In the genomic region with DNA sequence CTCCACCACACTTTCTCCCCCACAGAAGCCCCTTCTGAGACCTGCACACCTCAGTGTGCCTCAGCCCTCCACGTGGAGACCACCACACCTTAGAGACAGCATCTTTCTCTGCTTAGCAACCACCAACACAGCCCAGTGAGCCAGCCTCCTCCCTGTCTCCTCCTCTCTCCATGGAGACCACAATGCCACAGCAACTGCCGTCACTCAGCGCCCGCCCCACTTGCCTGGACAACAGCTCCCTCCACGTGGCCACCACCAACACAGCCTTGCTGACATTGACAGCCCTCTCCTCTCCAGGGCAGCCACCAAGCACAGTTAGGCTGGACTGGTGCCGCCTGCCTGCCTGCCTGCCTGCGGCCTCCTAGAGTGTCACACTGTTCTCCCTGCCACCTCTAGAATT, we compare ENCODE assay signal across 10 mouse cellular contexts. TPM values are rescaled to one million over a fixed set of nuclear protein-coding genes. Genes with fewer than 3 reads are reported as not detected.
DNase-seq lines count a peak whose midpoint lies in the region; ATAC-seq and TF ChIP-seq lines count a peak whose summit lies in the region.
"Had no signal": no experiment of that assay in that cellular context is flagged by ENCODE, and none has a peak within 500 bp of the region (broad histone marks: within the 10 kb centered on the region; RNA-seq: fewer than 3 reads in every experiment).

No protein-coding gene starts in this region.

- peaks cover 68% of the 10 kb centered on the region for H3K27me3 ChIP-seq in embryonic facial prominence, embryonic 10.5 days (replicated peaks; ENCODE audit: low read depth, poor library complexity, severe bottlenecking)
- no peaks in the 10 kb centered on the region for H3K27me3 ChIP-seq in hindbrain, postnatal 0 days (ENCODE audit: insufficient read depth, low read length)
- H3K27me3 ChIP-seq in neural tube, embryonic 13.5 days = peaks cover 37% of the 10 kb centered on the region

- peak; percentile 30 to 48 for DNase-seq in adrenal gland, adult (ENCODE audit: inconsistent age in 2 of 2, low spot score in 1 of 2)
- no peak for DNase-seq in adrenal gland, adult 8-10 months
- DNase-seq in embryonic facial prominence, embryonic 10.5 days (ENCODE audit: low spot score) = peak; percentile 42
- DNase-seq in hindbrain, postnatal 0 days (ENCODE audit: low spot score) = peak; percentile 79
- no peak for DNase-seq in ovary, postnatal 14 days (ENCODE audit: low spot score)
- DNase-seq in gastrocnemius, postnatal 14 days = no peak

- H3K4me1 ChIP-seq in embryonic facial prominence, embryonic 10.5 days = peaks cover 24% of the 10 kb centered on the region
- peaks cover 35% of the 10 kb centered on the region for H3K4me1 ChIP-seq in hindbrain, postnatal 0 days (ENCODE audit: insufficient read depth, low read length)
- H3K4me1 ChIP-seq in neural tube, embryonic 13.5 days (replicated peaks) = peaks cover 68% of the 10 kb centered on the region

- H3K9ac ChIP-seq in hindbrain, postnatal 0 days (replicated peaks; ENCODE audit: low read length) = no peak overlapping the region
- peak overlapping the region; percentile 50 for H3K9ac ChIP-seq in neural tube, embryonic 13.5 days
- H3K9ac ChIP-seq: lung, embryonic 15.5 days had no signal

- H3K27ac ChIP-seq in embryonic facial prominence, embryonic 10.5 days (replicated peaks) = no peak overlapping the region
- H3K27ac ChIP-seq in hindbrain, postnatal 0 days = peak overlapping the region; percentile 27
- peak overlapping the region; percentile 61 for H3K27ac ChIP-seq in neural tube, embryonic 13.5 days (replicated peaks)
- H3K27ac ChIP-seq: embryonic facial prominence, embryonic 13.5 days; lung, embryonic 15.5 days had no signal

- H3K4me2 ChIP-seq in hindbrain, postnatal 0 days (ENCODE audit: low read depth, low read length) = peak overlapping the region; percentile 44
- 0 out of 2 replicates have a peak overlapping the region, but pooled peaks have one; percentile 0 for H3K4me2 ChIP-seq in neural tube, embryonic 13.5 days
- H3K4me2 ChIP-seq: embryonic facial prominence, embryonic 13.5 days; lung, embryonic 15.5 days had no signal

- no peaks in the 10 kb centered on the region for H3K9me3 ChIP-seq in embryonic facial prominence, embryonic 10.5 days
- no peaks in the 10 kb centered on the region for H3K9me3 ChIP-seq in hindbrain, postnatal 0 days (ENCODE audit: low read length)
- no peaks in the 10 kb centered on the region for H3K9me3 ChIP-seq in neural tube, embryonic 13.5 days
- H3K9me3 ChIP-seq: embryonic facial prominence, embryonic 13.5 days; lung, embryonic 15.5 days had no signal

- 34% methylated on average over 7 of the region's 7 CpGs for WGBS in embryonic facial prominence, embryonic 10.5 days
- 13% methylated on average over 7 of the region's 7 CpGs for WGBS in hindbrain, postnatal 0 days
- whole genome bisulfite sequencing in neural tube, embryonic 13.5 days = 19% methylated on average over 7 of the region's 7 CpGs

- no peak overlapping the region for H3K4me3 ChIP-seq in embryonic facial prominence, embryonic 10.5 days
- H3K4me3 ChIP-seq in hindbrain, postnatal 0 days (ENCODE audit: low read length) = no peak overlapping the region
- no peak overlapping the region for H3K4me3 ChIP-seq in neural tube, embryonic 13.5 days
- H3K4me3 ChIP-seq: embryonic facial prominence, embryonic 13.5 days; lung, embryonic 15.5 days had no signal

- no peaks in the 10 kb centered on the region for H3K36me3 ChIP-seq in embryonic facial prominence, embryonic 10.5 days (replicated peaks)
- no peaks in the 10 kb centered on the region for H3K36me3 ChIP-seq in hindbrain, postnatal 0 days (ENCODE audit: insufficient read depth, low read length)
- no peaks in the 10 kb centered on the region for H3K36me3 ChIP-seq in neural tube, embryonic 13.5 days
- H3K36me3 ChIP-seq: embryonic facial prominence, embryonic 13.5 days; lung, embryonic 15.5 days had no signal

- ATAC-seq in hindbrain, postnatal 0 days = peak; percentile 80
- ATAC-seq in neural tube, embryonic 13.5 days (ENCODE audit: low read depth) = peak; percentile 48
- no peak for ATAC-seq in megakaryocyte, adult 5-6 weeks (ENCODE audit: poor library complexity, severe bottlenecking)

- no peak for TF ChIP-seq CTCF in hindbrain, postnatal 0 days (IDR thresholded peaks at IDR 0.05; ENCODE audit: low read depth)

- intact Hi-C loops in gastrocnemius, postnatal 14 days (cut with DNase I; ENCODE audit: low total_unique reads) = no loop called here

RNA-seq across cellular contexts. Expression of a gene that starts 8.8 kb away (rescaled TPM):
- 1 to 10 TPM; 4.1 to 7.4 (median 5.5) TPM for total RNA-seq in adrenal gland, adult 8-10 months (2022)
- 0.05 and 0.16 TPM in 2 replicates for polyA plus RNA-seq in embryonic facial prominence, embryonic 10.5 days (2016; fragmentation: Nextera tagmentation; extraction: Ambion mirVana)
- 40.9 and 43.1 TPM in 2 replicates for total RNA-seq in hindbrain, postnatal 0 days (2014; rRNA removed)
- 8.4 and 9.1 TPM in 2 replicates for polyA plus RNA-seq in hindbrain, postnatal 0 days (2015; fragmentation: Nextera tagmentation; extraction: Ambion mirVana)
- 5.5 and 6.0 TPM in 2 replicates for polyA plus RNA-seq in neural tube, embryonic 13.5 days (2015; fragmentation: Nextera tagmentation; extraction: Ambion mirVana)
- under 1 TPM; 0.07 to 0.62 TPM for total RNA-seq in gastrocnemius, postnatal 14 days (2021)
- 0.02 TPM in 1 of 2 replicates, not detected in the other for total RNA-seq in megakaryocyte, adult 5-6 weeks (2015)
- not detected in 2 replicates for total RNA-seq in megakaryocyte, adult 5-6 weeks (2017)

Comparison
In these comparisons a context has a peak if more than half of its experiments do, and no peak if none do; other contexts are left out.
1. DNase-seq: peak in adrenal gland, adult (2 of 2), embryonic facial prominence, embryonic 10.5 days (single experiment) and hindbrain, postnatal 0 days (single experiment); none in adrenal gland, adult 8-10 months (single experiment), ovary, postnatal 14 days (single experiment) and gastrocnemius, postnatal 14 days (single experiment).